Mouse (Mus musculus) neutrophil, adult 5-6 weeks (primary cell): ENCODE data around the gene Zfp879. TPM values are rescaled to one million over a fixed set of nuclear protein-coding genes. Genes with fewer than 3 reads are reported as not detected.
A peak's percentile ranks its signal among the peaks of the same experiment; 100 is the strongest.

Experiments used
- ATAC-seq: fragments of 151-379, 151-347 bp; 2 replicates; pipeline ENCODE4 v1.8.0; 2017; ENCODE audit warnings: mild to moderate bottlenecking, moderate TSS enrichment; ENCODE audit not compliant: insufficient number of reproducible peaks, poor library complexity, low FRiP score, severe bottlenecking; ENCODE audit errors: extremely low read depth
- total RNA-seq: library from RNA; stranded (forward); fragments of 200-1000 nt; gene quantifications from 2 replicates; pipeline ENCODE4 v1.2.3, GENCODE M21; 2017

Zfp879 gene
- 0.49 TPM in 1 of 2 replicates, not detected in the other for total RNA-seq

DNA sequence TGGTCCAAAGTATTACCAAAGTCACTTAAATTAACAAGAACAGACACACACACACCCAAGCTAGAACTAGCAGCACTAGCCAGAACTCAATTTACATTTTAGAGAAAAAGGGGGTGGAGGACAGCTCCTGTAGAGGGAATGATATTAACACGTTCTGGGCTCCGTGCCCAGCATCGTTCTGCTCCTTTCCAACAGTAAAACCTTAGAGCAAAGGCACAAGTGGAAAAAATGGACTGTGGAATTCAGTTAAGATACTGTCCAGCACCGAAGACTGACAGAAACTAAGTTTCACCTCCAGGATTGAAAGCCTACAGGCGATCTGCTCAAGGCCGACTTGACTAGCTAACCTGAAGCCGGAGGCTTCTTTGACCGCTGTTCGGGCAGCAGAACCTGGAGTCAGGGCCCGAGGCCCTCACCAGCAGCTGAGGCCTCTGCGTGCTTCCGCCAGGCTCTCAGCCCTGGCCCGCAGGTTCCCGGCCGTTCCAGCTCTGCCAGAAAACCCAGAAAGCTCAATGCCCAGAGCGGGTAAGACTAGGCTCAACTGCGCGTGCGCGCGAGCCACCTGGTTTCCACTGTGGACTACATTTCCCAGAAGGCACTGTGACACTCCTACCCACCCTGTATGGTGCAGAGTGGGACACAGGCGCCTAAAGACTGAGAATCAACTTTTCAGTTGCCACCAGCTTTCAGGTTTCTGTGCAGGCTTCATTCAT, at the start of gene Zfp879:
Gene Zfp879, minus strand, starts transcription at position 530 of the 713 bp plus-strand sequence.
- peak; percentile 86 for ATAC-seq

DNA sequence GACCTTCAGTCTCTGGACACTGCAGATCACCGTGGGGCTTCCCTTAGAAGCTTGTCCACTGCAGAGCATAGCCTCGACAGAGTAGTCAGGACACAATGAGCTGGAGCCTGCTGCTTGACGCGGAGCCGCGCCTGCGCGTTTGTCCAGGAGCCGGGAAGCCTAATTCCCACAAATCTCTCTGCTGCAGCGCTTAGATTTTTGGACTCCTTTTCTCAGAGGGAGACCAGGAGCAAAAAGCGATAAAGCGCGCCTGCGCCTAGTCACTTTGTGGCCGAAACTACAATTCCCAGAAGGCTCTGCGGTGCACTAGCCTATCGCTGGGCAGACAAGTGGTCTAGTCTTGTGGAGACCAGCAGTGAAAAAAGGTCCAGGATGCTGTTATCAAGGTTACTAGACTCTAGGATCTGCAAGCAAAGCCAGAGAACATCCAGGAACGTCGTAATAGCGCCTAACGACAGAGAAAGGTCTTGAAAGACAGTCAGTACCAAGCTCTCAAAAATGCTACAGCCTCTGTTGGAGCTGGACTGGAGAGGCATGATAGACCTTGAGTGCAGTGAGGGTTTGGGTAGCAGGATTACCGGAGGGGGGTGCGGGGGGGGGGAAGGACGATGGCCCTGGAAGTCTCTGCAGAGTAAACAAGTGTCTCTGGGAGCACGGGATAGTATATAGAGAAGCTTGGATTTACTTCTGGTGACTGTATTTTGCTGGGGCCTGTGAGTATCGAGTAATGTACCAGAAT, 46.2 kb upstream of the Zfp879 start, which contains the start of gene Zfp454:
Gene Zfp454, minus strand, starts transcription at position 262 of the 739 bp plus-strand sequence.
- ATAC-seq, result no peak

DNA sequence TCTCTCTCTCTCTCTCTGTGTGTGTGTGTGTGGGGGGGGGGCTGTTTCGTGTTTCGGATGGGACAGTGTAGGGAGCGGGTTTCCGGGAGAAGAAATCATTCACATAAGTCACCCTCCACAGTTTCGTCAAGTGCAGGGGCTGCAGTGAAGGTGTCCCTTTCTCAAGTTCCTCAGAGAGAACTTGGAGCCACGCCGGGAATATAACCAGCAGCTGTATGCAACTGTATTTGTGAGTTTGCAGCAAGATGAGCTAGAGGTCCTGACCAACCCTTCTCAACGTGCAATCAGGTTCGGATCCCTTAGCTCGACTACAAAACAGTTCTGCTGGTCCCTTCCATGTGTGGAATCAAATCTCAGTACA, 45.6 kb upstream of the Zfp879 start:
- no peak for ATAC-seq

DNA sequence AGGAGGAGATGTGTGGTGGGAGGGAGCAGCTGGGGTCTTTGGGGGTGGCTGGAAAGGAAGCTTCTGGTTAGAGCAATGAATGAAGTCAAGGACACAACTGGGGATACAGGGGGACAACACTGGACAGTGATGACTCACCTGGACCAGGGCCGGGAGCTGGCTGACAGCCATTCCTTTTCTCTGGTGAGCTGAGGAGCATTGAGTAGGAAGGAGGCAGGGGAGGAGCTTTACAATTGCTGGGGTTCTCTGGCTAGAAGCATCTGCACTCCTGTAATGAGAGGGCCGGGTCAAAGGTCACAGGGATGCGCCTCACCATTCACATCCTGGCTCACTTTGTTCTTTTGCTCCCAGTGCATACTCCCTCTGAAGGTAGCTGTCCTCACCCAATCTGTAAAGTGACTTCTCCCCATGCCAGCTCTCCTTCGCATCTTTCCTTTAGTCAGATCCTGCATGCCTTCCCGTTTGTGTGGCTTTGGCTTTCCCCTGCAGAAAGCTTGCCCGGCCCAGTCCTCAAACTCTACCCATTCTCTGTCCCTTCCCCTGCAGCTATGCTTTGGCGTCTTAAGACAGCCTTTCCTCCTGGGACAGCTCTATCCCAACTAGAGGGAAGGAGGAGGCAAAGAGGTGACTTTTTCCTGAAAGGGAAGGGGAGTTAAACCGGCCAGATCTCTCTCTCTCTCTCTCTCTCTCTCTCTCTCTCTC, 45.0 kb upstream of the Zfp879 start:
- no peak for ATAC-seq

DNA sequence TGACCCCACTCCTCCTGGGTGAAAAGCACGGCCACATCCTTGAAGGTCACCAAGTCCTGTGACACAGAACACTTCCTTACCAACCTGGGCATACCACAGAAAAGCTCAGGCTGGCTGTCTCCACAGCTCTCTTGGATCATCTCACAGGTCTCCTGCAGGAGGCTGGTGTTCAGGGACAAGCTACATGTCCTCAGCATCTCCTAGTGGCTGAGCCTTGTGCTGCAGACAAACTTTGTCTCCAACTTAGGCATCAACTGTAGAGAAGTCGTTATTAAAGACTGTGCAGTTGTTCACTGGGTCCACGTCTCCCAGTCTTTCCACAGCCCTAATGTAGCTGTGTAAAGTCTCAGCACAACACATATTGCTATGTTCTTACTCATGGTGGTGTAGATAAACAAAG, 42.4 kb upstream of the Zfp879 start:
- ATAC-seq, result no peak

DNA sequence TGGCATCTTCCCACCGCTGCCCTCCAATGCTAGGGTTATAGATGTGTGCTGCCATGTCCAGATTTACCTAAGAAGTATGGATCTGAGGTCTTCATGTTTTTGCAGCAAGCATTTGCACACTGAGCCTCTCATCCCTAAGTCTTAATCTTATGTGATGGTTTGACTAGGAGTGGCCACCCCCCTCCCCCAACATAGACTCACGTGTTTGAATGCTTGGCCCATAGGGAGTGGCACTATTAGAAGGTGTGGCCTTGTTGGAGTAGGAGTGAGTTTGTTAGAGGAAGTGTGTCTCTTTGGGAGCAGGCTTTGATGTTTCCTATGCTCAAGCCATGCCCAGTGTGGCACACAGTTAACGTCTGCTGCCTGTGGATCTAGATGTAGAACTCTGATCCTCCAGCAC, 37.3 kb upstream of the Zfp879 start:
- no peak for ATAC-seq

DNA sequence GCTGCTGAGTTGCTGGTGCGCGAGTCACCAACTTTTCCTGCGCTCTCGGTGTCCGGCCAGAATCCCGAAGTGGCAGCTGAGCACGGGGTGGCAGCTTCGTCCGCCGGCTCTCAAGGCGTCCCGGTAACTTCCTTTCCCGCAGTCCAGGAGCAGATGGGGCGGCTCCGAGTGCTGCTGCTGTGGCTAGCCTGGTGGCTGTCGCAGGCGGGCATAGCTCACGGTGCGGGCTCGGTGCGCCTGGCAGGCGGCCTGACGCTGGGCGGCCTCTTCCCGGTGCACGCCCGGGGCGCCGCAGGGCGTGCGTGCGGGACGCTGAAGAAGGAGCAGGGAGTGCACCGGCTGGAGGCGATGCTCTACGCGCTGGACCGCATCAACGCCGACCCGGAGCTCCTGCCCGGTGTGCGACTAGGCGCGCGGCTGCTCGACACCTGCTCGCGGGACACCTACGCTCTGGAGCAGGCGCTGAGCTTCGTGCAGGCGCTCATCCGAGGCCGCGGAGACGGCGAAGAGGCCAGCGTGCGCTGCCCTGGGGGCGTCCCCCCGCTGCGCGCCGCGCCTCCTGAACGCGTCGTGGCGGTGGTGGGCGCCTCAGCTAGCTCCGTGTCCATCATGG, 9.7 kb upstream of the Zfp879 start:
- ATAC-seq, result no peak

DNA sequence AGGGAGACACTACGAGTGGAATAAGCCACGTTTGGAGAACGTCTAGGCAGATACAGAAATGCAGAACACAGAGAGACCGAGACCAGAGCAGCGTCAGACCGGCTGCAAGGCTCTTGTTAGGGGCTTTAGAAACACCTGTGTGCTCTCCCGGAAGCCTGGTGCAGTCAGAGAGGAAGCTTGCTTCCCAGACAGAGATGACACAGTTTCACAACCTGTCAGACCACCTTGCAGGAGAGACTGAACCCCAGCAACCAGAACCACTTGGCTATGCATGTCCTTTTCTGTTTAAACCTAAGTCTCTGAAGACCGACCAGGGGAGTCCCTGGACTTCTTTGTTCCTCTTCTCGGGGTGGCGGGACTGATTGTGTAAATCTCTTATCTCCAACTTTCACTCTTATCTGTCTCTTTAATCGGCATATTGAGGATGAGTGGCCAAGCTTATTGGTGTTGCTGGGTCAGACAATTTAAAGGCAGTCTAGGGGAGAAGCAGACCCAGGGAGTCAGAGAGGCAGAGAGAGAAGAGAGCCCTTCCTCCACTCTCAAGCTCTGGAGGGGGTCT, 8.9 kb upstream of the Zfp879 start, which contains the start of gene Grm6:
Gene Grm6, plus strand, starts transcription at position 509 of the 559 bp plus-strand sequence.
- ATAC-seq, result peak; percentile 39

DNA sequence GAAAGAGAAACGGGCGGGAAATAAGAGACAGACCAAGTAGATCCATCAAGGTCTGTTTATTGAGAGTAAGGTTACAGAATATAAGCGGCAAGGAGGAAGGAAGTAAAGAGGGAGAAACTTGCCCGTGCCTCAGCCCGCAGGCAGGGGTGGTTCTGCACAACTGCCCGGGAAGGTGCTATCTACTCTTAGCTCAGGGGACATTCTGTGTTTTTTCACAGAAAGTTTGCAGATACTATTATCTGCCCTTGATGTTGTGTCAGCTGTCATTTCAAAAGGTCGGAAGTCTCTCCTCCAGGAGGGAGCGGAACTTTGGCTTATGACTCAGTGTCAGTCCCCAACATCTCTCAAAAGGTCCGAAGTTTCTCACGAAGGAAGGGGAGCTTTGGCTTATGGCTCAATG, 8.0 kb upstream of the Zfp879 start:
- no peak for ATAC-seq

DNA sequence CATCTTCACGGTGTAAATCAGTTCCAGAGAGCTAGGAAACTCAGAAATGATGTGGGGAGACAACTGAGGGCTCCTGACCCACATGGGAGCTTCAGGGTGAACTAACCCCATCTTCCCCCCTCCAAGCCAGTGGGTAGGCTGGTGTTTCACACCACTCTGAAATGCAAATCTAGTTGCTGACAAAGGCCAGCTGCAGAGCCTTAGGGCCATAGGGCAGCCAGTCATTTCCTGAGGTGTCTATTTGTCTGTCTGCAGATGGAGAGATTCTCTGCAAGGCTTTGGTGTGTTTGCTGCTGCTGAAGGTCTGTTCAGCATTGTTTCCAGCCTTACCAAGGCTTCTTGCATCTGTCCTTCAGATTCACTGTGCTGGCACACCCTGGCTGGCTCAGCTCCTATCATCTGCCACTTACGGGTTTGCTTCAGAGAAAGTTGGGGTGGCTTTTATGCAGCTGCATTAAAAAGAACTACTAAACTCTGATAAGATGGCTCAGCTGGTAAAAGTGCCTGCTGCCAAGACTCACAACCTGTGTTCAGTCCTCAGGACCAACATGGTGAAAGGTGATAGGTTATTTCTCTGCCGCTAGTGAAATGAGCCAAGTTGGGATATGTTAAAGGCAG, 7.3 kb upstream of the Zfp879 start:
- no peak for ATAC-seq

DNA sequence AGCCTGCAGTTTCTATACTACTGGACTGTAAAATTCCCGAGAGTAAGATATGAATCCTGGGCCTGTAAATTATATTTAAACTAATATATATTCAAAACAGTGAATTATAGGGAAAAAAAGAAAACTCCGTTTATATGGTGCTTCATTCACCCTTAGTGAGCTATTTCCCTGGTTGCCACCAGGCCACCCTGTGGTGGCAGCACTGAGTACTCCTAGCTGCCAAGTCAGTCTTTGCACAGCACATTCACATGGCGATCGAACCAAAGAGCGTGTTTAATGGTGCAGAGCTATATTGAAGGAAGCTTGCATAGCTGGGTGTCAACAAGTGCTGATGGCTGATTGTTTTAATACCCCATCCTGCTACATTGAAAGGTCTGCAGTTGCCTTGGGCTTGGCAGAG, 5.7 kb upstream of the Zfp879 start:
- ATAC-seq, result no peak

DNA sequence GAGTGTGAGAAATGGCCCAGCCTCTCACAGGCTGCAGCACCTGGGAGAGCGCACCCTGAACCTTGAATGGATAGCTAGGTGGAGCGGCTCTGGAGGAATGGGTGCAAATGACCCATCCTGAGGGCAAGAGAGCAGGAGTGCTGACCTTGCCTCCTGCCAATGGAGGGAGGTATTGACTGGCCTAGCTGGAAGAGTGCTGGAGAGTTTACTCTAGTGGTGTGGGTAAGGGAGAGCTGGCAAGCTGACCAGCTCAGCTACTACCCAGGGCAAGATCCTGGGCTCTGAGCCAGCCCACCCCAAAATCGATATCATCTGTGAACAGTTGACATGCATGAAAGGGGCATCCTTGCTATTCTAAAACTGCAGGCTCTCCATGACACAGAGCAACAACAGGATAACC, 4.6 kb upstream of the Zfp879 start:
- no peak for ATAC-seq

DNA sequence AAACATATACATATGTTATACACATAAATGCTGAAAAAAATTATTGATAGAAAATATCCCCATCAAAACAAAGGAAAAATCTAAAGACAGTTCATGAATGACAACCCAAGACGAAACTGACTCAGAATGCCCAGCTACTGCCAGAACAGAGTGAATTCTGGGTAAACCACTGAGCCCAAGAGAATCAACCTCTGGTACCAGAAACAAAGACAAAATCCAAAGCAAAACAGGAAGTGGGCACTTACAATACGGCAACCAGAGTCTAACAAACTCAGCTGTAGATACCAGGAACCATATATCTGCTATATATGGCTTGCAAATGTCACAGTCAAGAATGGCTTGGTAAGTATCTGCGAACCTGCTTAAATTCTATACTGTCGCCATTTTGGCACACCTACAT, 5.6 kb downstream of the Zfp879 start:
- ATAC-seq, result peak; percentile 87

DNA sequence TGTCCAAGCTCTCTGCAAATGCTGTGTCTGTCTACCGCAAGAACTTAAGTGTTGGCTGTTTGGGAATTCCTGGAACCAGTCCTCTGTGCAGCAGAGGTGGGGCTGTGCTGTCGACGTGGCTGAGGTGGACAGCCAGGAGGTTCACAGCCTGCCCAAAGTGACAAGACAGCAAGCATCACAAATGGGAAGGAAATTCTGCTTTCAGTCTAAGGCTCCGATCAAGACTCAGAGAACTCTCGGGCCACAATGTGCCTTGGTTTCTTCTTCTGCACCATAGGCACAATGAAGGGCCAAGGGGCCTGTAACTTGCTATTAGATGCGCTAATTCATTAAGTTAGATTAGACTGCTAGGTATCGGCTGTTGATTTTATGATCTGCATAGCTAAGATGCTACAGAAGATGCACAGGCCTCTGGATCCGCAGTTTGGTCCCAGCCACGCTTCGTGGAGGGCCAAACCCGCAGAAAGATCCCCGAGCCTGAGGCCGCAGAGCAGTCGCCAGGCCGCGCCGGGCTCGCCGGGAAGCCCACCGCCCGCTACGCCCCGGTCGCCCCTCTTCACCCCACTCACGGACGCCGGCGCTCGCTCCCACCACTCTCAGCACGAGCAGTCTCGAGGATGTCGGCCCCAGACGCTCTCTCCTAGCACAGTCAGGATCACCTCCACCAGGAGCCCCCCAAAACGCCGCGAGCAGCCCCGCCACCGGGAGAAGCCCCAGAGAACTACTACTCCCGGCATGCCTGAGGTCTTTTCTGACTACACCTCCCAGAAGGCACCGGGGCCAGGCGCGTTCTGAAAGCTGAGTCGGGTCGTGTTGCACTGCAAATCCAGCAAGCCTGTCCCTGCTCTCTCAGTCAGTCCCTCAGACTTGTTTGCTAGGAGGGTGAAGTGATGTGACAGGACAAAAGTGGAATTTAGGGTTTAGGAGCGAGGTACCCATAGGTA, 14.1 kb downstream of the Zfp879 start, which contains the start of gene Zfp354c:
Gene Zfp354c, minus strand, starts transcription at position 715 of the 944 bp plus-strand sequence.
- peak; percentile 93 for ATAC-seq

DNA sequence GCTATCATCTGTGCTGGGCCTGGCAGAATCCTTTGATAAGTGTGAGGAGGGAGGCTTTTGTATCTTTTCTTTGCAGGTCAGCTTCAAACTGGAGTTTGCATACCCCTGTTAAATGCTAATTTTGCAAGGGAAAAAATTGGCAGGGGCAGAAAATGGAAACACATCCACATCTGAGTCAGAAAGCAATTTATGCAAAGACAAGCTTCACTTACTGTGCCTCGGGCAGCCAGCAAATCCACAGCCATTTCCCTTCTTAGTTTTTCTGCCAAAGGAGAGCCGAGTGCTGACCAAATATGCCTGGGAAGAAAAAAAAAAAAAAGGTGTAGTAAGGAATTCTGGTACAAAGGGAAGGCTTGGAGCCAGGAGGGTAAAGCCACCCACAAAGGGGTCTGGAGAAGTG, 15.1 kb downstream of the Zfp879 start:
- ATAC-seq, result no peak

DNA sequence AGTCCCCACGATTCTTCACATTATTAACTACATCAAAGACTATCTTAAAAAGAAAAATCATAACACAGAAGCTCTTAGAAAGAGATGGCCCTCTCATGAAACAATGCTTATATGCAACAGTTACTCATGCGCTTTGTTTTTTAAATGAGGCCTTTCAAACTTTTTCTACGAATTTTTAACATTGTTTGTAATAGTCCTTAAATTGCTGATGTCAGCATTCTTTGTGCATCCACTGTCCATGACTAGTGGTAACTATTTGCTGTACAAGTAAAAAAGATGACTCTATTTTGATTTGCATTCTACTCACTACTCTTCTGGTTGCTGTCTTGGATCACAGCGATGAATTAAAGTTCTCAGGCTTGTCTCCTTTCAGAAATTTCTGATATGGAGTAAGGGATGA, 27.1 kb downstream of the Zfp879 start:
- ATAC-seq, result no peak

DNA sequence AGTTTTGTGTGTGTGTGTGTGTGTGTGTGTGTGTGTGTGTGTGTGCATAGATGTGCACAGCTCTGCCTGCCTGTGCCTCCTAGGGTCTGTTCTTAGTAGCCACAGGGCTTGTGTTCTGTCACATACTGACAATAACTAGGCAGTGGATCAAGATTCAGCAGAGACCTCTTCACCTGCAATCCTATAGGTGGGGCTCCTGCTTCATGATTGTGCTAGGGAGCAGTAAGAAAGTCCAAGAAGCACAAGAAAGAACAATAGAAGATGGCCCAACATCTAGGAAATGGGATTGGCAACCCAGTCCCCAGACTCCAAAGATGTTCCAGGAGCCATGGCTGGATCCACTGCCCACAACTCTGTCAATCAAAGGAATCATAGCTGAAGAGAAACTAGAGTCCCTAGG, 42.5 kb downstream of the Zfp879 start:
- no peak for ATAC-seq

DNA sequence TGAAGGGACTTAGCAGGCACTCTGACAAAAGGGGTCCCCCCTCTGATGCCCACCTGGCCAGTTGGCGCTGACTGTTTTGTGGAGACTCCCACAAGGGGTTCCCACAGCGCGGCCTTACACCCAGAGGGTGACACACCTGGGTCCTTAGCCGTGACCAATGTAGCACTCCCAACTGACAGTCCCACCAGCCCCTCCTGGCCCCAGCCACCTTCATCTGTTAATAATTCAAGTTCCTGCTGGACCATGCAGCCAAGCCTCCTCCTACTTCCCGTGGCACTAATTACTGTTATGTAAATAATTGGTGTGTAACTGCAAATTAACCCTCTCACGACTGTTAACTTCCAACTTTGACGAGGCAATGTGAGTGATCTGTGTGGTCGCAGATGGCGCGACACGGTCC, 43.7 kb downstream of the Zfp879 start:
- ATAC-seq, result no peak
